Mouse (Mus musculus) hindbrain, embryonic 12.5 days (tissue): ENCODE measurements at regions not wholly inside any gene's neighbourhood (a gene's known extent, or its start where the extent isn't known, plus 50 kb on each side); places are given as distances from the start of the nearest gene placed in this dataset.

Experiments
- ATAC-seq: fragments of 200-750 bp; cut with Nextera tagmentation; 2 replicates; pipeline ENCODE4 v1.8.0; 2017; ENCODE audit warnings: moderate TSS enrichment; ENCODE audit not compliant: low FRiP score
- H3K27ac ChIP-seq: fragments of 300-500 bp; sonication (generic); 2 replicates; pipeline ENCODE4 v1.5.1; 2016; ENCODE audit warnings: mild to moderate bottlenecking
- H3K27me3 ChIP-seq: fragments of 300-500 bp; sonication (generic); 2 replicates; pipeline ENCODE4 v1.6.1; 2016; ENCODE audit warnings: mild to moderate bottlenecking
- H3K36me3 ChIP-seq: fragments of 300-500 bp; sonication (generic); 2 replicates; pipeline ENCODE4 v1.6.1; 2016; ENCODE audit warnings: mild to moderate bottlenecking
- H3K4me1 ChIP-seq: fragments of 300-500 bp; sonication (generic); 2 replicates; pipeline ENCODE4 v1.6.1; 2016
- H3K4me2 ChIP-seq: fragments of 300-500 bp; sonication (generic); replicated peaks from 2 replicates; pipeline ENCODE4 v1.6.1; 2016; ENCODE audit warnings: mild to moderate bottlenecking
- H3K4me3 ChIP-seq: fragments of 300-500 bp; sonication (generic); 2 replicates; pipeline ENCODE4 v1.5.1; 2016; ENCODE audit warnings: mild to moderate bottlenecking
- H3K9ac ChIP-seq: fragments of 300-500 bp; sonication (generic); 2 replicates; pipeline ENCODE4 v1.6.1; 2016; ENCODE audit warnings: mild to moderate bottlenecking, moderate library complexity
- H3K9me3 ChIP-seq: fragments of 300-500 bp; sonication (generic); replicated peaks from 2 replicates; pipeline ENCODE4 v1.6.1; 2016; ENCODE audit warnings: mild to moderate bottlenecking
- WGBS: fragments of 180-500 bp; shearing (Covaris S2); methylation state at CpG from one replicate; pipeline ENCODE4 v1.1.7; 2016; 5-methylcytosine and 5-hydroxymethylcytosine counted together

GRCm38 (mm10) chr2:166206396-166207144 is 51.1 kb upstream of the Sulf2 start:
- Histone ChIP-seq H3K27me3 (peaks cover 30% of the 10 kb centered on the region), H3K4me2 (no peak overlapping the region), H3K9ac (no peak overlapping the region), H3K36me3 (no peaks in the 10 kb centered on the region), H3K4me3 (no peak overlapping the region), H3K4me1 (peaks cover 24% of the 10 kb centered on the region), H3K27ac (no peak overlapping the region), H3K9me3 (no peaks in the 10 kb centered on the region)
- WGBS: 56% methylated on average over 5 of the region's 5 CpGs
- no peak for ATAC-seq
